Mouse (Mus musculus) forebrain, embryonic 11.5 days (tissue): ENCODE data around the gene Akr1cl. TPM values are rescaled to one million over a fixed set of nuclear protein-coding genes. Genes with fewer than 3 reads are reported as not detected.

Experiments used
- ATAC-seq: fragments of 200-750 bp; cut with Nextera tagmentation; replicated peaks from 2 replicates; pipeline ENCODE4 v1.8.0; 2017; ENCODE audit warnings: moderate TSS enrichment; ENCODE audit not compliant: low FRiP score
- DNase-seq: peaks from one replicate; pipeline ENCODE4 v3.0.0-alpha.2; 2017; ENCODE audit warnings: low spot score
- H3K27ac ChIP-seq: fragments of 300-500 bp; sonication (generic); 2 replicates; pipeline ENCODE4 v1.5.1; 2014; ENCODE audit warnings: low read depth, low read length
- H3K27me3 ChIP-seq: fragments of 300-500 bp; sonication (generic); 2 replicates; pipeline ENCODE4 v1.6.1; 2014; ENCODE audit warnings: mild to moderate bottlenecking, low read length, mixed read lengths; ENCODE audit not compliant: control insufficient read depth, insufficient read depth
- H3K36me3 ChIP-seq: fragments of 300-500 bp; sonication (generic); 2 replicates; pipeline ENCODE4 v1.6.1; 2014; ENCODE audit warnings: mild to moderate bottlenecking, low read length, moderate library complexity, mixed read lengths; ENCODE audit not compliant: control insufficient read depth, insufficient read depth
- H3K4me1 ChIP-seq: fragments of 300-500 bp; sonication (generic); replicated peaks from 2 replicates; pipeline ENCODE4 v1.6.1; 2014; ENCODE audit warnings: low read length, mixed read lengths; ENCODE audit not compliant: control insufficient read depth, insufficient read depth
- H3K4me2 ChIP-seq: fragments of 300-500 bp; sonication (generic); 2 replicates; pipeline ENCODE4 v1.6.1; 2014; ENCODE audit warnings: low read depth, mild to moderate bottlenecking, low read length, moderate library complexity, mixed read lengths; ENCODE audit not compliant: severe bottlenecking
- H3K4me3 ChIP-seq: fragments of 300-500 bp; sonication (generic); 2 replicates; pipeline ENCODE4 v1.5.1; 2014; ENCODE audit warnings: low read depth, low read length
- H3K9ac ChIP-seq: fragments of 300-500 bp; sonication (generic); 2 replicates; pipeline ENCODE4 v1.6.1; 2014; ENCODE audit warnings: low read length
- H3K9me3 ChIP-seq: fragments of 300-500 bp; sonication (generic); 2 replicates; pipeline ENCODE4 v1.6.1; 2016; ENCODE audit warnings: low read length, mixed read lengths; ENCODE audit not compliant: control insufficient read depth
- WGBS: fragments of 180-500 bp; shearing (Covaris S2); extraction: QIAGEN DNeasy Blood & Tissue Kit; methylation state at CpG from one replicate; pipeline ENCODE4 v1.1.7; 2014; 5-methylcytosine and 5-hydroxymethylcytosine counted together
- polyA plus RNA-seq: library from polyadenylated mRNA; unstranded; fragments of >200 nt; fragmentation: Nextera tagmentation; extraction: Ambion mirVana; gene quantifications from 2 replicates; pipeline ENCODE4 v1.2.1, GENCODE M21; 2014

Akr1cl gene
- polyA plus RNA-seq, 1 experiment from 2014 or later, result not detected

DNA sequence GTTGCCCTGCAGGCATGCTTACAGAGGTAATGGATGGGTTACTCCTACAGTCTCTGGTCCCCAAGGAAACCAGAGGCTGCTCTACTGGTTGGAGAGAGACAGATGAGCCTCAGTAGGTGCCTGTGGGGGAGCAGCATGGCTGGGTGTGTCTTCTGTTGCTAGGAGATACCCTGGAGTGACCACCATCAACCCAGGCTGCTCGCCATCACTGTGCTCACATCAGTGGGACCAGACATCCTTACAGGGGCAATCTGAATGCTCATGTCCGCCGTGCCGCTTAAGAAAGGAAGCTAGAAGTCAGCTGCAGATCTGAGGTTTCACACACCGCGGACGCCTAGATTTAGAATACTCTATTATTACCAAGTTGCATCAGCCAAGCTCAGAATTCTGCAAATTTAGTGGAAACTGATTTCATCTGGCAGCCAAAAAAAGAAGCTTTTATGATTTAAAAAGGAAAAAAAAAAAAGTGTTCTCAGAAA lies 54.2 kb downstream of the Akr1cl start:
- peaks cover 26% of the 10 kb centered on the region for H3K27me3 ChIP-seq
- ATAC-seq (no peak), DNase-seq (no peak)
- peaks cover 5% of the 10 kb centered on the region for H3K4me1 ChIP-seq
- no peak overlapping the region for H3K27ac ChIP-seq
- WGBS, result 83% methylated on average over 7 of the region's 7 CpGs
- no peaks in the 10 kb centered on the region for H3K9me3 ChIP-seq
- H3K9ac ChIP-seq, result no peak overlapping the region
- no peak overlapping the region for H3K4me2 ChIP-seq
- H3K36me3 ChIP-seq, result no peaks in the 10 kb centered on the region
- H3K4me3 ChIP-seq, result no peak overlapping the region

DNA sequence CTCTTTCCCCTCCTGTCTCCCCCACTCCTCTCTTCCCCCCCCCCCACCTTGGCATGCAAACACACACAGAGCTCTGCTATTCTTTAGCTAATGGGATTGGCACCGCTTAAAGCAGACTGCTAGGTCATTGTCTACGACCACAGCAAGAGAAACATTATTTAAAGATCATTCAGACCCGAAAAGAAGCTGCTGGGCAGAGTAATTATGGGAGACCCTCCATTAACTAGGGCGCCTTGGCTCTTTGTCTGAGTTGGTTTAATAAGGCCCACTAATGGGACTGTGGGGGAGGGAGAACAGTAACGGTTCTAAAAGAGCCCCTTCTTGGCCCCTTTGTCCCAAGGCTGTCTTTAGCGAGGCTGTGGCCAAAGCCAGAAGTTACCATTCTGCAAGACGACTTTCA lies 57.2 kb downstream of the Akr1cl start:
- Histone ChIP-seq H3K9ac (0 out of 2 replicates have a peak overlapping the region, but pooled peaks have one; percentile 20), H3K9me3 (no peaks in the 10 kb centered on the region), H3K4me2 (peak overlapping the region; percentile 15; the same call in 1 of the 2 replicates), H3K27ac (no peak overlapping the region), H3K4me1 (peaks cover 4% of the 10 kb centered on the region), H3K36me3 (no peaks in the 10 kb centered on the region), H3K4me3 (no peak overlapping the region), H3K27me3 (peaks cover 40% of the 10 kb centered on the region)
- ATAC-seq (peak; percentile 78), DNase-seq (peak; percentile 59)
- 7% methylated on average over 7 of the region's 7 CpGs for WGBS

DNA sequence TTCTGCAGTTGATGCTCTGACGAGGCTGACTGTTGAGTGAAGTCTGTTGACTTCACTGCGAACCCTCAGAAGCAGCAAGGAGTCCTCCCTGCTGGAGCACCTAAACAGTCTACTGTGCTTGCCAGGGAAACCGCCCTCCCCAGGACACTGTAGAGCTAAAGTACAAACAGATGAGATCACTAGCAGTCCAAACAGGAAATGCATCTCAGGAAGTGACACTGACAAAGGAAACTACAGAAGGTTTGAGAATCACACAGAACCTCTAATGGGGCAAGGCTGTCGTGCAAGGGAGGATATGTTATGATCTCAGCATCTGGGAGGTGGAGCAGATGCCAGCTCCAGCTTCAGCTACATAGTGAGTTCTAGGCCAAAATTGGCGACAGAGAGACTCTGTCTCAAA lies 61.9 kb downstream of the Akr1cl start:
- 75% methylated on average over 5 of the region's 5 CpGs for WGBS
- no peaks in the 10 kb centered on the region for H3K36me3 ChIP-seq
- H3K27me3 ChIP-seq, result peaks cover 25% of the 10 kb centered on the region
- H3K4me1 ChIP-seq, result peaks cover 3% of the 10 kb centered on the region
- no peak overlapping the region for H3K9ac ChIP-seq
- DNase-seq (no peak), ATAC-seq (no peak)
- no peaks in the 10 kb centered on the region for H3K9me3 ChIP-seq
- no peak overlapping the region for H3K4me2 ChIP-seq
- H3K4me3 ChIP-seq, result no peak overlapping the region
- H3K27ac ChIP-seq, result no peak overlapping the region

Other genes with a start within 250 kb of the Akr1cl start
- 6.5 and 7.2 TPM in 2 replicates for gene Plekhm3, start 75.9 kb downstream of the Akr1cl start, polyA plus RNA-seq
- gene Cryge, start 18.4 kb upstream of the Akr1cl start, polyA plus RNA-seq, result 0.29 TPM in 1 of 2 replicates, not detected in the other
- gene Crygd, start 30.7 kb upstream of the Akr1cl start, polyA plus RNA-seq, result not detected in 2 replicates
- gene Crygc, start 40.9 kb upstream of the Akr1cl start, polyA plus RNA-seq, result 0.61 TPM in 1 of 2 replicates, not detected in the other
- gene Crygb, start 49.5 kb upstream of the Akr1cl start, polyA plus RNA-seq, result not detected in 2 replicates
- not detected in 2 replicates for gene Cryga, start 70.6 kb upstream of the Akr1cl start, polyA plus RNA-seq
- not detected in 2 replicates for gene Gm28845, start 86.8 kb upstream of the Akr1cl start, polyA plus RNA-seq
- gene D630023F18Rik, start 90.5 kb upstream of the Akr1cl start, polyA plus RNA-seq, result 0.16 and 0.21 TPM in 2 replicates
- 306 and 321 TPM in 2 replicates for gene Idh1, start 153.7 kb upstream of the Akr1cl start, polyA plus RNA-seq
- 20.4 and 24.2 TPM in 2 replicates for gene Pikfyve, start 153.9 kb upstream of the Akr1cl start, polyA plus RNA-seq
- 0.28 TPM in 1 of 2 replicates, not detected in the other for gene Pth2r, start 249.3 kb upstream of the Akr1cl start, polyA plus RNA-seq